Mouse (Mus musculus) cortical plate, adult 2 months (tissue): ENCODE measurements around the gene Tead1.

Experiments
- CTCF ChIP-seq: fragments of 200-500 bp; IDR thresholded peaks from 2 replicates; pipeline ENCODE4 v1.5.1; 2011; ENCODE audit warnings: mild to moderate bottlenecking, control low read depth, low read length; ENCODE audit not compliant: insufficient read depth; ENCODE audit errors: extremely low read depth
- POLR2A ChIP-seq: fragments of 200-500 bp; IDR thresholded peaks from 2 replicates; pipeline ENCODE4 v1.6.1; 2011; ENCODE audit warnings: mild to moderate bottlenecking, low read length, control low read depth; ENCODE audit not compliant: insufficient read depth; ENCODE audit errors: extremely low read depth

GRCm38 (mm10) chr7:112806718-112807400 lies 127.7 kb downstream of the Tead1 start:
- TF ChIP-seq CTCF (no peak), POLR2A (no peak)
